13 mouse cellular contexts compared by ENCODE assay signal in the genomic region with DNA sequence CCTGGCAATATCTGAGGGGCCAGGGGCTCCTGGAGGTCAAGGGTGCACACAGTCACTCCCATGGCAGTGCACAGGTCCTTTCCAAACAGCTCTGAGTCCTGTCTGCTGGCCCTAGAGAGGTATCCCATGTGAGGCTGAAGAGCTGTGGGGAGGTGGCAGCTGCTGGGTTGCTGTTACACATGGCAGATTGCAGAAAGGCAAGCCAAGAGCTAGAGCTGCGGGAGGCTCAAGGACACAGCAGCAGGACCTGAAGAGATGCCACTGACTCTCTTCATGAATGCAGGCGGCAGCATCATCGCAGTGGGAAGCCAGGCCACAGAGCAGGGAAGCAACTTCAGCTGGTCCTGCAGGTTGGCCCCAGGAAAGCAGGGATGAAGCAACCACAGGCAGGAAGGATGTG.
A peak's percentile ranks its signal among the peaks of the same experiment; 100 is the strongest.
DNase-seq lines count a peak whose midpoint lies in the region; ATAC-seq lines count a peak whose summit lies in the region.
"Had no signal": no experiment of that assay in that cellular context is flagged by ENCODE, and none has a peak within 500 bp of the region (broad histone marks: within the 10 kb centered on the region; RNA-seq: fewer than 3 reads in every experiment).

No protein-coding gene starts in this region.

- ATAC-seq in frontal cortex, adult (ENCODE audit: low TSS enrichment) = peak; percentile 59
- ATAC-seq: liver, postnatal 0 days had no signal

- intact Hi-C loops in left cerebral cortex, postnatal 4 days (cut with DNase I) = no loop called here

- DNase-seq in frontal cortex, postnatal 10 days (ENCODE audit: low spot score in 2 of 2) = no peak
- DNase-seq in left cerebral cortex, postnatal 4 days = peak; percentile 87
- DNase-seq in left cerebral cortex, adult 11 months (ENCODE audit: low spot score) = no peak
- DNase-seq in cerebellum, adult 8-10 months = peak; percentile 82
- DNase-seq in urinary bladder, postnatal 4 days (ENCODE audit: low spot score in 2 of 2) = no peak
- DNase-seq in kidney, postnatal 36 days = no peak
- DNase-seq: adrenal gland, adult 2 months; embryo, embryonic 11 days; layer of hippocampus, adult 9-11 months; liver, postnatal 0 days; spleen, adult 18-20 months; thymus, postnatal 14 days had no signal

Comparison
In these comparisons a context has a peak if more than half of its experiments do, and no peak if none do; other contexts are left out.
1. DNase-seq: peak in left cerebral cortex, postnatal 4 days (single experiment) and cerebellum, adult 8-10 months (single experiment); none in frontal cortex, postnatal 10 days (0 of 2), left cerebral cortex, adult 11 months (single experiment), urinary bladder, postnatal 4 days (0 of 2) and kidney, postnatal 36 days (0 of 2).